Mouse (Mus musculus): ENCODE results near the gene Ugt1a1.

Ugt1a1 gene

DNA sequence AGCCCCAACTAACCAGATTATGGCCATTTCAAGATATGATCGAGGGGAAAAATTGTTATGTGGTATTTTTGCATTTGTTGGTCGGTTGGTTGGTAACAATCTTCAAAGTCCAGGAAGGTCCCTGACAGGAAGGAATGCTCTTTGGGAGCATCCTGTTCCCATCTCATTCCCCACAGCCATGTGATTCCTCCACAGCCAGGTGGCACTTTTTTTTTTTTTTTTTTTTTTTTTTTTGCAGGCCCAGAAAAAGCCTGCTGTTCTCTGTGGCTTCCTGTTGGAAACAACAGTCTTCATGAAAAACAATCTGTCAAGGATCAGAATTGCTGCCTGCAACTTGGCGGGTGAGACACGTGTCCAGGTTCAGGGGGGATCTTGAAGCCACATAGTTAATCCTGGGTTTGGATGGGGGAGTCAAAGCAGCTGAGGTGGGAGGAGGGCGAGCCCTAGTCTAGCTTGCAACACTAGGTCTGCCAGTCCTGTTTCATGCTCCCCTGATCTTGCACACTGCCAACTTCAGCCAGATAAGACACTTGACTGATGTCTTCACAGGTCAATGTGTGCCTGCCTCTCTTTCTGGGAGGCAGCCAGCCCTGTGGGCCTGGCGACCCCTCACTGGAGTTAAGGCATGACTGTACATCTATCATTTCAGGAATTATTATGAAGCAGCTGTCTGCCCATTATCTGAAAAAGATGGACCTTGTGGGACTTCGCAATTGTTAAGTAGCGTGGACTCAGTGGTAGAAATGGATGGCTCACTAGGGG, 47.3 kb downstream of the Ugt1a1 start:
- DNase-seq (ENCODE audit: low spot score): no peak

DNA sequence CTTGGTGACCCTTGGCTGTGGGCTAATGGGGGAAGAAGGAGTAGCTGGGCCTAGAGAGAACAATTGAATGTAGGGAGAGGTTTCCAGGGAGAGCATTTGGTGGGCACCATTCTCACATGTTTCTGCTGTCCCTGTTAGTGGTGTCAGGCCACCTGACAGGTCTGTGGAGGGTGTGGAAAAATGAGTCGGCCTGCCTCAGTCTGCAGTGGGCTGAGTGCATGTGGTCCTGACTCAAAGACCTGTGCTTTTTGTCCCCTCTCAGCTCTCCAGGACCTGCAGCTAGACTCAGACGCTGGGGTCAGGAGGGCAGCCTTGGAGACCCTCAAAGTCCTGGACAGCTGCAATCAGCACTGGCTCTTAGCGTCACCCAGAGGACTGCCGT, 47.9 kb downstream of the Ugt1a1 start:
- no peak for DNase-seq (ENCODE audit: low spot score)

- DNase-seq (ENCODE audit: low spot score): no peak
Observed at GRCm38 (mm10) chr1:88260114-88260513, 48.4 kb downstream of the Ugt1a1 start.

- no peak for DNase-seq (ENCODE audit: low spot score)
Observed at GRCm38 (mm10) chr1:88260604-88261377, 49.0 kb downstream of the Ugt1a1 start.

DNA sequence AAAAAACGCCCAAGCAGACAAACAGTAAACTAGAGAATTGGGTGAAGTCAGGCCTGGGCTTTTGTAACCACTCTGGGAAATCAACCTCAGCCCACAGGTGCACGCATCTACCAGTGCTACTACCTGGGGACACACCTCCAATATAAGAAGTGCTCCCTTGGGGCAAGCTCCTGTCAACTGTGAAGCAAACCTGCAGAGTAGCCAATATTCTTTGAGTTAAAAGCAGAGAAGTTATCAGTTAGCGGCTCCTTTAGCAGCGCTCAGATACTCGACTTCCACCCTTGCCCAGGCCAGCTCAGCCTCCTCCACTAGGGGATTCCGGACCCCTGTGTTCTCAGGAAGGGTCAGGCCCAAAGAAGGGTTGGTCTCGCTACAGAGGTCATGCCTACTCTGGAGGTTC, 49.9 kb downstream of the Ugt1a1 start:
- no peak for DNase-seq (ENCODE audit: low spot score)

DNA sequence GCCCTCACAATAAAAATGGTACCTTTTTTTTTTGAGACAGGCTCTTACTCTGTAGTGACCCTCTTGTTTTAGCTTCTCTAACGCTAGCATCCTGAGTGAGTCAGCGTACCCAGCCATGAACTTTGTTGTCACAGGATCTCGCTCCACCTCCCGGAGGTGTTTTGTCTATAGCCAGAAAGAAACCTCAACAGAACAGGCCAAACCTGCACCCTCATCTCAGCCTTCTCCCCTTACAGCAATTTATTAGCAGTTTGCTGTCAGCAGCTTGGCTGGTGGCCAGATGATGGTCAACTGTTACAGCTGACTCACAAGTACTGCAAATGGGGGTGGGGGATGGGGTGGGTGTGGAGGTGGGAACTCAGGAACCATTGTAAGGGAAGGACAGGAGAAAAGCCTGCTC, 50.5 kb downstream of the Ugt1a1 start:
- DNase-seq (ENCODE audit: low spot score): no peak

- DNase-seq (ENCODE audit: low spot score): no peak
Observed at GRCm38 (mm10) chr1:88262961-88263360, 51.2 kb downstream of the Ugt1a1 start.

GRCm38 (mm10) chr1:88263778-88264177, 52.0 kb downstream of the Ugt1a1 start:
- no peak for DNase-seq (ENCODE audit: low spot score)

DNA sequence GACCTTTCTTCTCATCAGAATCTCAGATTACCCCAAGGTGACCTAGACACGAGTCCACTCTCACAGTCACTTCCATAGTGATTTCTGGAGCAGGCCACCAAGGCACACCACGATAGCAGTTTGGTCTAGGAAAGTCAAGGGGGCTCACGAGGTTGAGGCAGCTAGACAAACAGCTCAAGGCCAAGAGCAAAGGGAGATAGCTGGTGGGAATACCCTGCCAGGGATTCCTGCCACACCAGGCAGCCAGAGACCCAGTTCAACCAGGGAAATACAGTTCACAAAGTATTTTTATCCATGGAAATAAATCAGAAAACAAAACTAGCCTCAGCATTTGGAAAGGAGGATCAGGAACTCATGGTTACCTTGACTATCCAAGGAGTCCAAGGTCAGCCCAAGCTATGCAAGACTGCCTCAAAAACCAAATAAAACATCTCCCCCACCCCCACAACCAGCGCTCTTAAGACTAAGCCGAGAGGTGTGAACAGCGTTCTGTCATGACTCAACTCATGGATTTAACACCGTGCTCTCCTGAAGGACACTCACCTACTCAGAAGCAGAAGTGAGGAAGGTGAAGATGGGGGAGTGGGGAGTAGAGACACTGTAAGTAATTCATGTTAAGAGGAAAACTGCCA, 52.6 kb downstream of the Ugt1a1 start:
- DNase-seq (ENCODE audit: low spot score): no peak

GRCm38 (mm10) chr1:88264869-88265240, 53.1 kb downstream of the Ugt1a1 start:
- DNase-seq (ENCODE audit: low spot score): no peak

DNA sequence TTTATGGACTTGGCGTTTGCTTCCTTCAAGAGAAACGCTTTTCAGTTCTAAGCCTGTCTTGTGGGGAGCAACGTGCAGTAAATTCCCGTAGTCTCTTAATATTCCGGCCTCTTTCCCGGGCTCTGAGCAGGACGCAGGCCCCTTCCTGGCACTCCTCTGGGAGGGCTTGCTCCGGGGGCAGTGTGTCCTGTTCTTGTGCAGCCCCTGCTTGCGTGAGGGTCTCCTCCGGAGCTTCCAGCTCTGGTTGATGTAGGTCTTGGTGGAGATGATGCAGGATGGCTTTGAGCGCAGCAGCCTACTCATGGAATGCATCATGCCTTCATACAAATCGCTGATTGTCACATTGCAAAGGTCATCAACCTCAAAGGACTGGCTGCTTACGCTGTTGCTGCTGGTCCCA, 54.4 kb downstream of the Ugt1a1 start:
- DNase-seq (ENCODE audit: low spot score): no peak

DNA sequence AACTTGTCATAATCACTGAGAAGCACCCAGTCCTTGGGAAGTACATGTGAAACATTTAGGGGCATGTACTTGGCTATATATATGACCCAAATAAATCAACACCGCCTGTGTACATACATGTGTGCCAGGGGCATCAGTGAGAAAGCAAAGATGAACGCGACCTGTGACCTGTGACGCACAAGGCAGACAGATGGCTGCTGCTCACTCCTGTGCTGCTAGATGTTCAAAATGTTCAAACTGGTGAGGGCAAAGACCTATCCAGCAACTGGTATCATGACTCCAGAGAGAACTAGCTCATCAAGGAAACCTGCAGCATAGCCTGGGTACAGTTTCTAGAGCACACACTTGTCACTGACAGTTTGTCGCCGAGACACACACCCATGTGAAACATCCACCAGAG, 55.7 kb downstream of the Ugt1a1 start:
- DNase-seq (ENCODE audit: low spot score): no peak

GRCm38 (mm10) chr1:88268070-88268469, 56.3 kb downstream of the Ugt1a1 start:
- DNase-seq (ENCODE audit: low spot score): no peak

Data from T-cell, adult 2 months (primary cell).